In genomic region chr13:101509946-101510345, GRCm38 (mm10) we compare ENCODE assay signal across 9 mouse cellular contexts.
DNase-seq lines count a peak whose midpoint lies in the region; ATAC-seq and TF ChIP-seq lines count a peak whose summit lies in the region.
"Had no signal": no experiment of that assay in that cellular context is flagged by ENCODE, and none has a peak within 500 bp of the region (broad histone marks: within the 10 kb centered on the region; RNA-seq: fewer than 3 reads in every experiment).

No protein-coding gene starts in this region.

- intact Hi-C loops in gastrocnemius, postnatal 14 days (cut with DNase I; ENCODE audit: low total_unique reads): loop anchor here (5.0 kb wide), 1 partner anchor 187 kb away; no protein-coding TSS in a partner anchor

- H3K4me2 ChIP-seq in hindbrain, embryonic 14.5 days (replicated peaks): no peak overlapping the region
- no peak overlapping the region for H3K4me2 ChIP-seq in hindbrain, embryonic 16.5 days (ENCODE audit: low read length)
- H3K4me2 ChIP-seq: embryonic facial prominence, embryonic 13.5 days had no signal

- peak; percentile 45 for DNase-seq in hindbrain, embryonic 14.5 days (ENCODE audit: low spot score)
- DNase-seq in ES-E14 (ENCODE audit: low read depth, low spot score) (peak; percentile 9), liver (peak; percentile 39)
- DNase-seq in spleen, adult 12 weeks (ENCODE audit: low spot score): peak; percentile 14
- no peak for DNase-seq in layer of hippocampus, postnatal 25 days (ENCODE audit: extremely low spot score in 1 of 2, low spot score in 1 of 2)
- no peak for DNase-seq in gastrocnemius, postnatal 14 days

- H3K4me3 ChIP-seq in hindbrain, embryonic 14.5 days (replicated peaks; ENCODE audit: low read length): no peak overlapping the region
- no peak overlapping the region for H3K4me3 ChIP-seq in hindbrain, embryonic 16.5 days (ENCODE audit: low read length)
- H3K4me3 ChIP-seq in ES-E14 (ENCODE audit: insufficient read depth in 1 of 2, low read depth in 1 of 2, low read length in 2 of 2, poor library complexity in 1 of 2, severe bottlenecking in 1 of 2): no peak overlapping the region
- H3K4me3 ChIP-seq: embryonic facial prominence, embryonic 13.5 days had no signal

- H3K36me3 ChIP-seq in hindbrain, embryonic 14.5 days (replicated peaks; ENCODE audit: control insufficient read depth, insufficient read depth): no peaks in the 10 kb centered on the region
- no peaks in the 10 kb centered on the region for H3K36me3 ChIP-seq in hindbrain, embryonic 16.5 days (ENCODE audit: control insufficient read depth, insufficient read depth, low read length)
- no peaks in the 10 kb centered on the region for H3K36me3 ChIP-seq in ES-E14 (ENCODE audit: control insufficient read depth, insufficient read depth, low read length, poor library complexity, severe bottlenecking)
- H3K36me3 ChIP-seq: embryonic facial prominence, embryonic 13.5 days had no signal

- in situ Hi-C loops in ES-E14 (cut with MboI; ENCODE audit: low sequenced_read_pairs in 2 of 2, unreplicated experiment in 2 of 2): no loop called here

- ATAC-seq in hindbrain, embryonic 14.5 days (ENCODE audit: low FRiP score): no peak
- ATAC-seq in hindbrain, embryonic 16.5 days: no peak
- peak; percentile 74 for ATAC-seq in common myeloid progenitor, adult 5-6 weeks (replicated peaks; ENCODE audit: low read depth, poor library complexity, severe bottlenecking)

- H3K27ac ChIP-seq in hindbrain, embryonic 14.5 days: no peak overlapping the region
- no peak overlapping the region for H3K27ac ChIP-seq in hindbrain, embryonic 16.5 days (ENCODE audit: low read depth, low read length)
- H3K27ac ChIP-seq in ES-E14 (ENCODE audit: insufficient read depth, low read depth, low read length, poor library complexity, severe bottlenecking): no peak overlapping the region
- H3K27ac ChIP-seq: embryonic facial prominence, embryonic 13.5 days had no signal

- no peak overlapping the region for H3K9ac ChIP-seq in hindbrain, embryonic 14.5 days
- H3K9ac ChIP-seq in hindbrain, embryonic 16.5 days (ENCODE audit: low read depth, low read length): no peak overlapping the region
- H3K9ac ChIP-seq in ES-E14 (ENCODE audit: insufficient read depth, low read depth, low read length, poor library complexity, severe bottlenecking): no peak overlapping the region
- H3K9ac ChIP-seq: embryonic facial prominence, embryonic 13.5 days had no signal

- no peaks in the 10 kb centered on the region for H3K27me3 ChIP-seq in hindbrain, embryonic 14.5 days (ENCODE audit: control insufficient read depth, insufficient read depth, low read length)
- H3K27me3 ChIP-seq in hindbrain, embryonic 16.5 days (replicated peaks; ENCODE audit: control insufficient read depth, insufficient read depth, low read length): no peaks in the 10 kb centered on the region
- H3K27me3 ChIP-seq: embryonic facial prominence, embryonic 13.5 days had no signal

- no peaks in the 10 kb centered on the region for H3K9me3 ChIP-seq in hindbrain, embryonic 14.5 days (ENCODE audit: control insufficient read depth, low read length)
- H3K9me3 ChIP-seq in hindbrain, embryonic 16.5 days (ENCODE audit: control insufficient read depth, low read length): no peaks in the 10 kb centered on the region
- H3K9me3 ChIP-seq in ES-E14 (ENCODE audit: control insufficient read depth, insufficient read depth, low read depth, low read length): no peaks in the 10 kb centered on the region
- H3K9me3 ChIP-seq: embryonic facial prominence, embryonic 13.5 days had no signal

- no peaks in the 10 kb centered on the region for H3K4me1 ChIP-seq in hindbrain, embryonic 14.5 days (replicated peaks; ENCODE audit: control insufficient read depth, insufficient read depth, low read length)
- H3K4me1 ChIP-seq in hindbrain, embryonic 16.5 days (ENCODE audit: control insufficient read depth, insufficient read depth, low read depth, low read length): no peaks in the 10 kb centered on the region
- no peaks in the 10 kb centered on the region for H3K4me1 ChIP-seq in ES-E14 (ENCODE audit: control insufficient read depth in 2 of 2, insufficient read depth in 2 of 2, low read length in 2 of 2, poor library complexity in 1 of 2)
- H3K4me1 ChIP-seq: embryonic facial prominence, embryonic 13.5 days had no signal

- WGBS in hindbrain, embryonic 14.5 days: 59% methylated on average over 1 of the region's 1 CpGs
- 38% methylated on average over 1 of the region's 1 CpGs for WGBS in hindbrain, embryonic 16.5 days

TF ChIP-seq in ES-E14, 5 proteins besides CTCF, POLR2A, EP300 and RAD21:
- 0 out of 2 replicates have a peak, but pooled peaks have one; percentile 6 for TF ChIP-seq ZC3H11A (IDR thresholded peaks at IDR 0.05; ENCODE audit: borderline replicate concordance, low read depth, low read length)
- TF ChIP-seq CHD2 (IDR thresholded peaks at IDR 0.05; ENCODE audit: low read depth, low read length): no peak
- TF ChIP-seq ZNF384 (IDR thresholded peaks at IDR 0.05; ENCODE audit: low read depth, low read length): no peak
- no peak for TF ChIP-seq HCFC1 (IDR thresholded peaks at IDR 0.05; ENCODE audit: borderline replicate concordance, insufficient read depth, low read length)
- TF ChIP-seq MAFK (IDR thresholded peaks at IDR 0.05; ENCODE audit: insufficient read depth, low read depth, low read length): no peak

Comparison
In these comparisons a context has a peak if more than half of its experiments do, and no peak if none do; other contexts are left out.
1. DNase-seq: peak in hindbrain, embryonic 14.5 days (single experiment), ES-E14 (single experiment), liver (single experiment) and spleen, adult 12 weeks (single experiment); none in layer of hippocampus, postnatal 25 days (0 of 2) and gastrocnemius, postnatal 14 days (single experiment).